Mouse (Mus musculus): ENCODE data around the gene Aprt.

Gene Aprt

GRCm38 (mm10) chr8:122576648-122577022, at the start of gene Aprt:
Gene Aprt, minus strand, starts transcription at chr8:122576909.
- DNase-seq (ENCODE audit: low spot score), result peak; percentile 90

GRCm38 (mm10) chr8:122625811-122626210, 49.1 kb upstream of the Aprt start:
- DNase-seq (ENCODE audit: low spot score), result no peak

GRCm38 (mm10) chr8:122624653-122625052, 47.9 kb upstream of the Aprt start:
- no peak for DNase-seq (ENCODE audit: low spot score)

GRCm38 (mm10) chr8:122623844-122624642, 47.3 kb upstream of the Aprt start:
- DNase-seq (ENCODE audit: low spot score), result no peak

GRCm38 (mm10) chr8:122622727-122623126, 46.0 kb upstream of the Aprt start, which contains the start of gene Pabpn1l:
Gene Pabpn1l, minus strand, starts transcription at chr8:122622739.
- no peak for DNase-seq (ENCODE audit: low spot score)

- DNase-seq (ENCODE audit: low spot score), result no peak
These were observed 43.7 kb upstream of the Aprt start for GRCm38 (mm10) chr8:122620446-122620845.

- no peak for DNase-seq (ENCODE audit: low spot score)
These were observed 42.1 kb upstream of the Aprt start for GRCm38 (mm10) chr8:122618660-122619378.

- DNase-seq (ENCODE audit: low spot score), result peak; percentile 48
These were observed 41.3 kb upstream of the Aprt start for GRCm38 (mm10) chr8:122617947-122618546.

GRCm38 (mm10) chr8:122616181-122616905, 39.6 kb upstream of the Aprt start:
- no peak for DNase-seq (ENCODE audit: low spot score)

GRCm38 (mm10) chr8:122611295-122612133, 34.8 kb upstream of the Aprt start, which contains the start of the genes Galns and Trappc2l:
Gene Galns, minus strand, starts transcription at chr8:122611463.
Gene Trappc2l, plus strand, starts transcription at chr8:122611640.
- DNase-seq (ENCODE audit: low spot score), result peak; percentile 94

GRCm38 (mm10) chr8:122610612-122611277, 34.0 kb upstream of the Aprt start:
- DNase-seq (ENCODE audit: low spot score), result no peak

GRCm38 (mm10) chr8:122610209-122610608, 33.5 kb upstream of the Aprt start:
- DNase-seq (ENCODE audit: low spot score), result no peak

- no peak for DNase-seq (ENCODE audit: low spot score)
These were observed 30.1 kb upstream of the Aprt start for GRCm38 (mm10) chr8:122606810-122607209.

- DNase-seq (ENCODE audit: low spot score), result no peak
These were observed 28.7 kb upstream of the Aprt start for GRCm38 (mm10) chr8:122605367-122605766.

GRCm38 (mm10) chr8:122604640-122605039, 27.9 kb upstream of the Aprt start:
- DNase-seq (ENCODE audit: low spot score), result no peak

GRCm38 (mm10) chr8:122600666-122601065, 24.0 kb upstream of the Aprt start:
- no peak for DNase-seq (ENCODE audit: low spot score)

GRCm38 (mm10) chr8:122596031-122596430, 19.3 kb upstream of the Aprt start:
- no peak for DNase-seq (ENCODE audit: low spot score)

GRCm38 (mm10) chr8:122593783-122594507, 17.2 kb upstream of the Aprt start:
- no peak for DNase-seq (ENCODE audit: low spot score)

- no peak for DNase-seq (ENCODE audit: low spot score)
These were observed 16.5 kb upstream of the Aprt start for GRCm38 (mm10) chr8:122593240-122593639.

GRCm38 (mm10) chr8:122586749-122587148, 10.0 kb upstream of the Aprt start:
- no peak for DNase-seq (ENCODE audit: low spot score)
